Mouse (Mus musculus): ENCODE results near the gene Ssbp3.

Gene Ssbp3

GRCm38 (mm10) chr4:107042304-107042703 is 131.8 kb downstream of the Ssbp3 start:
- in situ Hi-C loops (cut with MboI, MseI), result no loop called here

GRCm38 (mm10) chr4:107045188-107045587 is 134.7 kb downstream of the Ssbp3 start:
- in situ Hi-C loops (cut with MboI, MseI), result no loop called here

GRCm38 (mm10) chr4:107047806-107048205 is 137.3 kb downstream of the Ssbp3 start:
- in situ Hi-C loops (cut with MboI, MseI), result no loop called here

- in situ Hi-C loops (cut with MboI, MseI), result no loop called here
Observed at GRCm38 (mm10) chr4:107048568-107049162, 138.2 kb downstream of the Ssbp3 start.

- in situ Hi-C loops (cut with MboI, MseI), result no loop called here
Observed at GRCm38 (mm10) chr4:107051889-107052288, 141.4 kb downstream of the Ssbp3 start.

GRCm38 (mm10) chr4:107052962-107053553 is 142.6 kb downstream of the Ssbp3 start:
- in situ Hi-C loops (cut with MboI, MseI), result no loop called here

GRCm38 (mm10) chr4:107056088-107056487 is 145.6 kb downstream of the Ssbp3 start:
- in situ Hi-C loops (cut with MboI, MseI), result no loop called here

- in situ Hi-C loops (cut with MboI, MseI), result no loop called here
Observed at GRCm38 (mm10) chr4:107058346-107058745, 147.8 kb downstream of the Ssbp3 start.

- in situ Hi-C loops (cut with MboI, MseI), result no loop called here
Observed at GRCm38 (mm10) chr4:107058781-107059180, 148.3 kb downstream of the Ssbp3 start.

GRCm38 (mm10) chr4:107061560-107061959 is 151.1 kb downstream of the Ssbp3 start:
- in situ Hi-C loops (cut with MboI, MseI), result no loop called here

- in situ Hi-C loops (cut with MboI, MseI), result no loop called here
Observed at GRCm38 (mm10) chr4:107063214-107063613, 152.7 kb downstream of the Ssbp3 start.

GRCm38 (mm10) chr4:107064394-107065098 is 154.0 kb downstream of the Ssbp3 start:
- in situ Hi-C loops (cut with MboI, MseI), result no loop called here

GRCm38 (mm10) chr4:107066252-107067124 is 156.0 kb downstream of the Ssbp3 start, which contains the start of the genes Mrpl37 and Cyb5rl:
TSS of gene Mrpl37 (minus strand) at chr4:107066868.
TSS of gene Cyb5rl (plus strand) at chr4:107066988.
- in situ Hi-C loops (cut with MboI, MseI), result no loop called here

GRCm38 (mm10) chr4:107067151-107067840 is 156.8 kb downstream of the Ssbp3 start:
- in situ Hi-C loops (cut with MboI, MseI), result no loop called here

GRCm38 (mm10) chr4:107072343-107072742 is 161.8 kb downstream of the Ssbp3 start:
- in situ Hi-C loops (cut with MboI, MseI), result no loop called here

GRCm38 (mm10) chr4:107075456-107075855 is 165.0 kb downstream of the Ssbp3 start:
- in situ Hi-C loops (cut with MboI, MseI), result no loop called here

- in situ Hi-C loops (cut with MboI, MseI), result no loop called here
Observed at GRCm38 (mm10) chr4:107078894-107079293, 168.4 kb downstream of the Ssbp3 start.

GRCm38 (mm10) chr4:107079716-107080115 is 169.2 kb downstream of the Ssbp3 start:
- in situ Hi-C loops (cut with MboI, MseI), result no loop called here

GRCm38 (mm10) chr4:107082185-107082584 is 171.7 kb downstream of the Ssbp3 start:
- in situ Hi-C loops (cut with MboI, MseI), result no loop called here

GRCm38 (mm10) chr4:107083126-107083525 is 172.6 kb downstream of the Ssbp3 start:
- in situ Hi-C loops (cut with MboI, MseI), result no loop called here

GRCm38 (mm10) chr4:107084343-107084742 is 173.8 kb downstream of the Ssbp3 start:
- in situ Hi-C loops (cut with MboI, MseI), result no loop called here

Data from T-helper 1 cell (primary cell).